Mouse (Mus musculus) stomach, postnatal 0 days (tissue): Measurements from ENCODE around the gene Mlec. TPM values are rescaled to one million over a fixed set of nuclear protein-coding genes. Genes with fewer than 3 reads are reported as not detected.

ENCODE experiments used
- ATAC-seq: fragments of 200-750 bp; cut with Nextera tagmentation; 2 replicates; pipeline ENCODE4 v1.8.0; 2017; ENCODE audit not compliant: low FRiP score, low TSS enrichment
- DNase-seq: peaks from one replicate; pipeline ENCODE4 v3.0.0-alpha.2; 2016; ENCODE audit warnings: low spot score
- H3K27ac ChIP-seq: fragments of 300-500 bp; sonication (generic); replicated peaks from 2 replicates; pipeline ENCODE4 v1.5.1; 2014; ENCODE audit warnings: mild to moderate bottlenecking, control low read depth
- H3K27me3 ChIP-seq: fragments of 300-500 bp; sonication (generic); 2 replicates; pipeline ENCODE4 v1.6.1; 2014; ENCODE audit warnings: low read length; ENCODE audit not compliant: control insufficient read depth, insufficient read depth
- H3K36me3 ChIP-seq: fragments of 300-500 bp; sonication (generic); 2 replicates; pipeline ENCODE4 v1.6.1; 2014; ENCODE audit warnings: low read length, mixed read lengths; ENCODE audit not compliant: control insufficient read depth, insufficient read depth
- H3K4me1 ChIP-seq: fragments of 300-500 bp; sonication (generic); replicated peaks from 2 replicates; pipeline ENCODE4 v1.6.1; 2014; ENCODE audit warnings: antibody characterized with exemption; ENCODE audit not compliant: control insufficient read depth, insufficient read depth
- H3K4me2 ChIP-seq: fragments of 300-500 bp; sonication (generic); replicated peaks from 2 replicates; pipeline ENCODE4 v1.6.1; 2014; ENCODE audit warnings: low read depth, mild to moderate bottlenecking, control low read depth, moderate library complexity
- H3K4me3 ChIP-seq: fragments of 300-500 bp; sonication (generic); 2 replicates; pipeline ENCODE4 v1.5.1; 2014; ENCODE audit warnings: low read depth, low read length, control low read depth
- H3K9ac ChIP-seq: fragments of 300-500 bp; sonication (generic); 2 replicates; pipeline ENCODE4 v1.6.1; 2014; ENCODE audit warnings: mild to moderate bottlenecking, low read length, control low read depth, mixed read lengths
- H3K9me3 ChIP-seq: fragments of 300-500 bp; sonication (generic); 2 replicates; pipeline ENCODE4 v1.6.1; 2016; ENCODE audit warnings: low read length; ENCODE audit not compliant: control insufficient read depth
- CTCF ChIP-seq: IDR thresholded peaks from 2 replicates; pipeline ENCODE4 v1.5.1; 2016; ENCODE audit warnings: antibody characterized with exemption, low read depth, mild to moderate bottlenecking, moderate library complexity
- EP300 ChIP-seq: optimal IDR thresholded peaks from 2 replicates; pipeline ENCODE3; 2016; ENCODE audit warnings: antibody characterized with exemption
- WGBS: fragments of 180-500 bp; shearing (Covaris S2); extraction: QIAGEN DNeasy Blood & Tissue Kit; methylation state at CpG from one replicate; pipeline ENCODE4 v1.1.7; 2014; 5-methylcytosine and 5-hydroxymethylcytosine counted together
- polyA plus RNA-seq: library from polyadenylated mRNA; unstranded; fragments of >200 nt; fragmentation: Nextera tagmentation; extraction: Ambion mirVana; gene quantifications from 2 replicates; pipeline ENCODE4 v1.2.1, GENCODE M21; 2015

Gene Mlec
- polyA plus RNA-seq, 1 experiment from 2014 or later, result 30.4 TPM

- H3K9me3 ChIP-seq, result no peaks in the 10 kb centered on the region
- TF ChIP-seq EP300 (no peak), CTCF (no peak)
- peak; percentile 93 for DNase-seq
- H3K4me1 ChIP-seq, result no peaks in the 10 kb centered on the region; the same call in 1 of the 2 replicates
- peak within 1 kb of the TSS; percentile 83 for H3K9ac ChIP-seq
- under 1% methylated on average over 50 of the region's 81 CpGs for WGBS
- 0 out of 2 replicates have a peak, but pooled peaks cover 3% of the 10 kb centered on the region for H3K36me3 ChIP-seq
- no peaks in the 10 kb centered on the region for H3K27me3 ChIP-seq
- ATAC-seq, result peak; percentile 97
- 0 out of 2 replicates have a peak within 1 kb of the TSS, but pooled peaks have one; percentile 35 for H3K27ac ChIP-seq
- H3K4me2 ChIP-seq, result peak within 1 kb of the TSS; percentile 99
- peak within 1 kb of the TSS; percentile 92 for H3K4me3 ChIP-seq
These were observed 23.5 kb downstream of the Mlec start, which contains the start of gene Unc119b for GRCm38 (mm10) chr5:115134234-115135165. Gene Unc119b, minus strand, starts transcription at chr5:115134975.

DNA sequence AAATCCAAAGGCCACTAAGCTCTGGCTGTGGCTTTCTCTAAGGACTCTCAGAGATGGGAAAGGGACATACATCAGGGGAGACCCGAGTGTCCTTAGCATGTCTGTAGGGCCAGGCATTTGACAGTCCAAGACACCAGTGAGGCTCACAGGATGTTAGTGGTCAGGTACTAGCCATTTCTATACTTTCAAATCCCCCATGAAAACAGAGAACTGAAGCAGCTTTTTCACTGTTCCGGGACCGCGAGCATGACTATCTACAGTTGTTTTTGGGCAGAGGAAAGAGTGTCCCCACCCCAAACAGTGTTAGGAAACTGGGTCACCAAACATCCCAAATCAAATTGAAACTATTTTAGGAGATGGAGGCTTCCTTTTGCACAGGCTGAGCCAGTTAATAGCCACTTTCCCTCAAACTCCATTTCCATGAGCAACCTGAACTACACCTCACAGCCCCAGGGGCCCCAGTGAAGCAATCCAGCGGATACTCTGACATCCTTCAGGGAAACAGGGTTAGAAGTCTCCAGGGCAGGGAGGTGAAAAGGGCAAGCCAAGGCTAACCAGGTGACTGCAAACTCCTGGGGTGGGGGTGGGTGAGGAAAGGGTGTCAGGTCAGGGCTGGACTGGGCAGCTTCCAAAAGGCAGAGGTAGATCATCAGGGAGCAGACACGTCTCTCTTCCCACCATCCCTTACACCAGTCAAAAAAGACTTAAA lies 24.5 kb downstream of the Mlec start:
- H3K4me3 ChIP-seq, result peak overlapping the region; percentile 92
- TF ChIP-seq CTCF, result no peak
- H3K9ac ChIP-seq, result no peak overlapping the region
- H3K4me1 ChIP-seq, result no peaks in the 10 kb centered on the region; the same call in 1 of the 2 replicates
- no peak for ATAC-seq
- 57% methylated on average over 6 of the region's 6 CpGs for WGBS
- no peak for DNase-seq
- no peaks in the 10 kb centered on the region for H3K27me3 ChIP-seq
- no peaks in the 10 kb centered on the region for H3K9me3 ChIP-seq
- 0 out of 2 replicates have a peak, but pooled peaks cover 3% of the 10 kb centered on the region for H3K36me3 ChIP-seq
- no peak overlapping the region for H3K27ac ChIP-seq
- peak overlapping the region; percentile 99 for H3K4me2 ChIP-seq

DNA sequence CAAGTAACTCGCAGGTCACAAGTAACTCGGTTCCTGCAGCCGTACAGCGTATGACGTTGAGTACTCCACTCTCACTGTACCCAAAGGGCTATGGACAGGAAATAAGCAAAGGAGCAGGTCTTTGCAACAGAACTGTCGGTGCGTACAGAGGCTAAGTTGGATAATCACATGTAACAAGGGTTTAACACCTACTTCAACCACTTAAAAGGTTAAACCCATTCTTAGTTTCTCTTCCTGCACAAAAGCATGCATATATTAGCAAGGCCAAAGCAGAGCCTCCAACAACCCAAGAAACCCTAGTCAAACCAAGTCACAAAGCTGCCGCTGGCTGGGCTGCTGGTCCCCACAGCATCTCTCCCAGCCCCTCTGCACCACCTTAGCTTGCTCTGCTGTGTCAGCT lies 25.5 kb downstream of the Mlec start:
- WGBS, result 91% methylated on average over 8 of the region's 8 CpGs
- ATAC-seq, result no peak
- H3K4me3 ChIP-seq, result no peak overlapping the region
- H3K36me3 ChIP-seq, result 0 out of 2 replicates have a peak, but pooled peaks cover 3% of the 10 kb centered on the region
- no peaks in the 10 kb centered on the region for H3K9me3 ChIP-seq
- H3K9ac ChIP-seq, result no peak overlapping the region
- H3K4me1 ChIP-seq, result no peaks in the 10 kb centered on the region; the same call in 1 of the 2 replicates
- H3K27me3 ChIP-seq, result no peaks in the 10 kb centered on the region
- DNase-seq, result no peak
- TF ChIP-seq CTCF, result no peak
- TF ChIP-seq EP300, result no peak
- H3K4me2 ChIP-seq, result no peak overlapping the region
- H3K27ac ChIP-seq, result no peak overlapping the region

GRCm38 (mm10) chr5:115129328-115129727 lies 28.7 kb downstream of the Mlec start:
- no peaks in the 10 kb centered on the region for H3K9me3 ChIP-seq

DNA sequence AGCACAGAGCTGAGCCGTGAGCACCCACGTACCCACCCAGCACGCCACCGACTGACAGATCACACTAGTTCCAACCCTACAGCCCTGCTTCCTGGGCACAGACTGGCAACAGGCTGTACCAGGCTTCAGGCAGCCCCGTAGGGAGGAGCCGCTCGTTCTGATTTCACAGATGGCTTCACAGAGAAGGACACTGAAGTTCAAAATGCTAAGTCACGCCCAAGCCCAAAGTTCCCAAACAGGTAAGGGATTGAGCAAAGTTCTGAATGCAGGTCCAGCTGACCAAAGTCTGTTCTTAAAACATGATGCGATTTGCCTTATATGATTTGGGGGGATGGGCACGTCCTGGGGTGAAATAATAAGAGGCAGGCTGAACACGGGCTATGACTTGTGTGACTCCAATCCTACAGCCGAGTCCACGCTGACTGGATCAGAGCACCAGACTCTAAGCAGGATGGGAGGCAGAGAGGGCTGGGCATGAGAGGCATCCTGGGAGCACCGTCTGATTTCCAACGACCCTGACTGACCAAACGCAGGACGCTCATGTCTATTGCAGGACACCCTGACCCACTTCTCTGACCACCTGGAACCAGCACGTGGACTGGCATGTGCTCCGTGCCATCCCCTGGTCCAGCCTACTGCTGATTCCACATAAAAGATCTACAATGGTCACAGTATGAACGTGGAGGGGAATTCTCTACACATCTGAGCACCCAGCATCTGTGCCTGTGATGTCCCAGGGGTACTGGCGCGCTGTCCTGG lies 30.4 kb downstream of the Mlec start:
- Histone ChIP-seq H3K36me3 (peaks cover 3% of the 10 kb centered on the region; the same call in 1 of the 2 replicates), H3K4me3 (no peak overlapping the region), H3K27ac (no peak overlapping the region), H3K4me1 (0 out of 2 replicates have a peak, but pooled peaks cover 3% of the 10 kb centered on the region), H3K27me3 (no peaks in the 10 kb centered on the region), H3K4me2 (no peak overlapping the region), H3K9ac (no peak overlapping the region), H3K9me3 (no peaks in the 10 kb centered on the region)
- DNase-seq, result no peak
- TF ChIP-seq EP300 (no peak), CTCF (no peak)
- 92% methylated on average over 22 of the region's 22 CpGs for WGBS
- ATAC-seq, result no peak

More at GRCm38 (mm10) chr5:115129328-115129727, 28.7 kb downstream of the Mlec start:
- Histone ChIP-seq H3K27ac (no peak overlapping the region), H3K4me3 (no peak overlapping the region), H3K27me3 (no peaks in the 10 kb centered on the region), H3K4me1 (peaks cover 3% of the 10 kb centered on the region; the same call in 1 of the 2 replicates), H3K9ac (no peak overlapping the region), H3K36me3 (peaks cover 3% of the 10 kb centered on the region; the same call in 1 of the 2 replicates), H3K4me2 (no peak overlapping the region)
- TF ChIP-seq CTCF (peak; percentile 19; the same call in 1 of the 2 replicates), EP300 (no peak)
- no peak for DNase-seq
- 80% methylated on average over 6 of the region's 6 CpGs for WGBS
- ATAC-seq, result no peak
